Mouse (Mus musculus) stomach, postnatal 0 days (tissue): ENCODE results near the gene Mecom.

ENCODE experiments used
- CTCF ChIP-seq: IDR thresholded peaks from 2 replicates; pipeline ENCODE4 v1.5.1; 2016; ENCODE audit warnings: antibody characterized with exemption, low read depth, mild to moderate bottlenecking, moderate library complexity
- EP300 ChIP-seq: optimal IDR thresholded peaks from 2 replicates; pipeline ENCODE3; 2016; ENCODE audit warnings: antibody characterized with exemption

GRCm38 (mm10) chr3:30546831-30547369 lies 908 bp downstream of the Mecom start:
- no peak for TF ChIP-seq CTCF
- no peak for TF ChIP-seq EP300
